Mouse (Mus musculus) T-cell, adult 2 months (primary cell): ENCODE data around the gene Gdf2.

Experiments used
- DNase-seq: peaks from one replicate; pipeline ENCODE4 v3.0.0; 2022; ENCODE audit warnings: low spot score

The Gdf2 gene

GRCm38 (mm10) chr14:33940739-33941138, at the start of gene Gdf2:
TSS of gene Gdf2 (plus strand) at chr14:33941039.
- DNase-seq = no peak

DNA sequence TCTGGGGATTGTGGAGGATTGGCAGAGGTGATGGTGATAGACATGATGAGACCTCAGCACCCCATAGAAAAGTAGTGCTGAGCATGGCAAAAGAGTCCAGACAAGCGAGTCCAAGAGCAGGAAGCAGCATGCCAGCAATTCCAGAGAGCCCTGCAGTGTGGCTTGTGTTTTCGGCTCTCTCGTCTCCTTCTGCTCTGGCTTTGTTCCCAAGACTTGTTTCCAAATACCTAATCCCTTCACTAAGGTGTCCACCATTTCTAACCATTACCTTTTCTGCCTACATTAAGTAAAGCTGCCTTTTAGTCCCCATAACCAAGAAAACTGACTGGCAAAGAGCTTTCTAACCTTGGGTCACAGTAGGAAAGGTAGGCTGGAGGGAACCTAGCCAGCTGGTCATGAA, 49.3 kb upstream of the Gdf2 start:
- no peak for DNase-seq

GRCm38 (mm10) chr14:33895777-33896176, 45.1 kb upstream of the Gdf2 start:
- no peak for DNase-seq

GRCm38 (mm10) chr14:33896628-33897300, 44.1 kb upstream of the Gdf2 start:
- DNase-seq = no peak

DNA sequence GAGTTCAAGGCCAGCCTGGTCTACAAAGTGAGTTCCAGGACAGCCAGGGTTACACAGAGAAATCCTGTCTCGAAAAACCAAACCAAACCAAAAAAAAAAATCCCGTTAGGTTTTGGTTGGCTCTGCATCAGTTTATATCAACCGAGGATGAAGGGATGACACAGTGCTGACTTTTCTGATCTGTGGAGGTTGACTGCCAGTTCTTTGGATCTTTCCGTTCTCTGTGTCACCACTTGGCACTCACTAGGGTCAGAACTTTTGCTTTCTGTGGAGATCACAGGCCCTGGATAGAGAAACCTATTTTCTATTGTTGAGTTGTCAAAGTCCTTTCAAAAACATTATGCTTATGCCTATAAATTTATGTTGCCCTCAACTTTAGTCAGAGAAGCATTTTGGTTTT, 38.1 kb upstream of the Gdf2 start:
- DNase-seq = no peak

- no peak for DNase-seq
Observed at GRCm38 (mm10) chr14:33903199-33903598, 37.6 kb upstream of the Gdf2 start.

DNA sequence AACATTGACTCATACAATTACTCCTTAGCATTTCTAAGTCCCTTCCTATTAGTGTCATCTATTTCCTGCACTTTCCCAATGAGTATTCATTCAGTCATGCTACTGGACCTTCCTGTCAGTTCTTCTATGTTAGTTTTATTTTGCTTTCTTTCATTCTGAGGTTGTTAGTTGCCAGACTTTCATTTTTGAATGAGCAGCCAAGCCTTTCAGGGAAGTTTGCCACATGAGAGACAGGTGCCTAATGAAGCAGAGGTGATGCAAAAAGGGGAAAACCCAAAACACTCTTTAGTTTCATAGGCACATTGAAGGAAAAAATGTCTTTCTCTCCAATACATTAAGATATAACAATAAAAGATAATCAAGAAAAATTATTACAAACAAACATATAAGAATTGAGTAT, 36.0 kb upstream of the Gdf2 start:
- DNase-seq = no peak

GRCm38 (mm10) chr14:33913727-33914126, 27.1 kb upstream of the Gdf2 start:
- DNase-seq = no peak

GRCm38 (mm10) chr14:33914206-33914605, 26.6 kb upstream of the Gdf2 start:
- DNase-seq = no peak

- DNase-seq = no peak
Observed at GRCm38 (mm10) chr14:33920727-33921559, 19.9 kb upstream of the Gdf2 start.

GRCm38 (mm10) chr14:33922771-33923167, 18.1 kb upstream of the Gdf2 start:
- DNase-seq = no peak

DNA sequence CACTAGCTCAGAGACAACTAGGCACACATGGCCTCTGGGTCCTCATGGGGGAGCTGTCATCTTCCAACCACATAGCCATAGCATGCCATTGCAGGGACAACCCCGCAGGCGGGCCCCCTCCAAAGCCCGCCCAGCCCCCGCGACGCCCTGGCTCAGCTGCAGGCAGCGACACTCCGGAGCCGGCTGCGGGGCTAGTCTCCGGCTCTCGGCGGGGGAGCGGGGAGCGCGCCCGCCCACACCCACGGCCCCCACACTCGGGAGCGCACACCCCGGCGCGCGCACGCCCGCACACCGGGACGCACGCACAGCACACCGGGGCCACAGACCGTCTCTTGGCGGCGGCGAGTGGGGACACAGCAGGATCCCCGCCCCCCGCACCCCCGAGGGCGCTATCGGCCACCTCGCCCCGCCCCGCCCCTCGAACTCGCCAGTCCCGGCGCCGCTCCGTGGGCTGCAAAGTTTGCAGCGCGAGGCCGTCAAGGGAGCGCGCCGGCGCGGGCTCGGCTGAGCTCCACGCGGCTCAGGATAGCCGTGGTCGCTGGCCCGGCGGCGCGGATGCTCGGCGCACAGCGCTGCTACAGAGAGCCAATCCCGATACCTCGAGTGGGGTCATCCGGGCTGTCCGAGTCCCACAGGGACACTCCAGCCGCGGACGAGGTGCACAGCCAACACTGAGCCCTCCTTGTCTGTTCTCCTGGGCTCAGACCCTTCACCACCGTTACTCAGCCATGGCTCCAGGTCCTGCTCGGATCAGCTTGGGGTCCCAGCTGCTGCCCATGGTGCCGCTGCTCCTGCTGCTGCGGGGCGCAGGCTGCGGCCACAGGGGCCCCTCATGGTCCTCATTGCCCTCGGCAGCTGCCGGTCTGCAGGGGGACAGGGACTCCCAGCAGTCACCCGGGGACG, 17.4 kb upstream of the Gdf2 start, which contains the start of gene Gdf10:
Gdf10 (plus strand) TSS at position 420 of the 903 bp plus-strand sequence.
- DNase-seq = no peak

GRCm38 (mm10) chr14:33931853-33932252, 9.0 kb upstream of the Gdf2 start:
- DNase-seq = no peak

DNA sequence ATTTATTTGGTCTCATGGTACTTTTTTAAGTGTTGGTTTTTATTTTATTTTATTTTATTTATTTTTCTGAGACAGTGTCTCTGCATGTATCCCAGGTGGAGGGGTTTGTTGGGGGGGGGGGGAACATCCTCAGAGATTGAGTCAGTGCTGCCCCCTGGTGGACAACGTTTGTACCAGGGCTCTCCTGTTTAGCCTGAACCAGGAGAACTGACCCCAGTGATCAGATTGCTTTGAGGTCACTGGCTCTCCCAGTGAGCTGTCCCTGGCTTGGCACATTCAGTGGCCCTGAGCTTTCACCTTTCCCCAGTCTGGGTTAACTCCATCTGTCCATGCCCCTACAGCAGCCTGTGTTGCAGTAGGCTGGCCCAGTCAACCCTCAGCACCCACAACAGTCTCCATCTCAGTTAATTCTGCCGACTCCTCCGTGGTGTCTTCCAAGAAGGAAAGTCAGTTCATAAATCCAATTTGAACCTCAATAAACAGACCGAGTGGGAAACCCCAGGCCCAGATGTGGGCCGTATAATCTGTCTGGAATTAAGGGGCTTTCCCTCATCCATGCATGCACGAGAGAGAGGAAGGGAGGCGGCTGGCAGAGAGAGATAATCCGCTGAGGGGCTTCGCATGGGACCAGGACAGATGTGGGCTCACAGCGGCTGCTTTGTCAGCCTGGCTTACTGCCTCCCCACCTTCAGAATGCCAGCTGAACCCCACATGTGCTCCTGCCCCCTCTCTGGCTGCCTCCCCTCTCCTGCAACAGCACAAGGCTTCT, 7.7 kb upstream of the Gdf2 start:
- no peak for DNase-seq

GRCm38 (mm10) chr14:33933778-33934317, 7.0 kb upstream of the Gdf2 start:
- DNase-seq = no peak

DNA sequence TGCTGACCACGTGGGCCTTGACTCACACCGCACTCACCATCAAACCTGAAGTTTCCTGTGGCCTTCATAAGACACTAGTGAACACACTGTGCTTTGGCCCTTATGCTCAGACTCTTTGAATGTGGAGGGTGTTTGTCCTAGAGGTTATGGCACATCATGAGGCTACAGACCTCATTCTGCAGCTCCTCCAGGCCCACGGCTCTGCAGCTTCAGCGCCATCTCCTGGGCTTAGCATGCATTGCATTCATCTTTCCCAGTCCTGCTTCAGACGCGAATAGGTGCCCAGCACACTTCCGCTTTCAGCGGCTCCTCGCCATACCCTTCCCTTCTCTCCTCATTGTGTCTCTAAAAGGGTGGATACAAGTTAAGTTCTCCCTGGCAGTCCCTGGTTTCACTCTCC, 1.7 kb upstream of the Gdf2 start:
- no peak for DNase-seq

DNA sequence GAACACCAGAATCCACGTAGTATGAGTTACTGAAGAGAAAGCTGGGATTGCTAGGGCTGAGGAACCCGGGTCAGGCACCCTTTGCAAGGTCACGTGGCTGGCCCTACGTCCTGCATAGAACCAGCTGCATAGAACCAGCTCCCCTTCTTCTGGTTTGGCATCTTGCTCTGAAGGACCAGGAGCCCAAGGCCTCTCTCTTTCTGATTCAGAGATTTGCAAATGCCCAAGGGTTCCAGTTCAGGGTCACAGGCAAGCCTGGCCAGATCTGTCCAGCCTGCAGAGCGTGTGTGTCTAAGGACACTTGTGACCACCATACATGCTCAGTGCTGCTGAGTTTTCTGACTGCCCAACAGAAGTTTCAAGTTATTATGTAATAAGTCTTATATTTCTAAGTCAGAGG, 1.4 kb downstream of the Gdf2 start:
- no peak for DNase-seq

GRCm38 (mm10) chr14:33946125-33946524, 5.3 kb downstream of the Gdf2 start:
- DNase-seq = no peak

- no peak for DNase-seq
Observed at GRCm38 (mm10) chr14:33952233-33952981, 11.6 kb downstream of the Gdf2 start.

GRCm38 (mm10) chr14:33953761-33954160, 12.9 kb downstream of the Gdf2 start, which contains the start of gene Rbp3:
TSS of gene Rbp3 (plus strand) at chr14:33954003.
- DNase-seq = no peak

DNA sequence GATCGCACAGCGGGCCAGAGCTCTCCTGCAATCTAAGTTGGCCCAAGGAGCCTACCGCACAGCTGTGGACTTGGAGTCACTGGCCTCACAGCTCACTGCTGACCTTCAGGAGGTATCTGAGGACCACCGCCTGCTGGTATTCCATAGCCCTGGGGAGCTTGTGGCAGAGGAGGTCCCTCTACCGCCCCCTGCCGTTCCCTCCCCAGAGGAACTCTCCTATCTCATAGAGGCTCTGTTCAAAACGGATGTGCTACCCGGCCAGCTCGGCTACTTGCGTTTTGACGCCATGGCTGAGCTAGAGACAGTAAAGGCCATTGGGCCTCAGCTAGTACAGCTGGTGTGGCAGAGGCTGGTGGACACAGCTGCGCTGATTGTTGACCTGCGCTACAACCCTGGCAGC, 15.2 kb downstream of the Gdf2 start:
- no peak for DNase-seq
